Mouse (Mus musculus): Measurements from ENCODE around the gene Spint2. TPM values are rescaled to one million over a fixed set of nuclear protein-coding genes. Genes with fewer than 3 reads are reported as not detected.

Gene Spint2
- total and polyA plus RNA-seq, 3 experiments: 39.4 to 46.4 (median 45.7) TPM

DNA sequence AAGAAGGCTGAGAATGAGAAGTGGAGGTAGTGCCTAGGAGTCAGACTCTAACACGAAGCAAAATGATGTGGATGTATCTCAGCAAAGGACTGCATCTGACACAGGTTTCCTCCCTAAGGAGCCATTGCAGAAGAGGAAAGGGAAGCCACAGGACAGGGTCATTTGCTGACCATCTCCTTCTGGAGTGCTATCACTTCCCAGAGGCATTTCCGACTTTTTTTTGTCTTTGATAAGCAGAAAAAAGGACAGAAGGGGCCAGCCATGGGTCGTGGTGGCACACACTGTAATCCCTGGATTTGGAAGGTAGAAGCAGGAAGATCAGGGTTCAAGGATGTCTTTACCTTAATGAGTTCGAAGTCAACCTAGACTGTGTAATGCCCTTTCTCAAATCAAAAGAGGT lies 45.1 kb downstream of the Spint2 start:
- no peak overlapping the region for H3K27ac ChIP-seq
- intact Hi-C loops (cut with DNase I): no loop called here

DNA sequence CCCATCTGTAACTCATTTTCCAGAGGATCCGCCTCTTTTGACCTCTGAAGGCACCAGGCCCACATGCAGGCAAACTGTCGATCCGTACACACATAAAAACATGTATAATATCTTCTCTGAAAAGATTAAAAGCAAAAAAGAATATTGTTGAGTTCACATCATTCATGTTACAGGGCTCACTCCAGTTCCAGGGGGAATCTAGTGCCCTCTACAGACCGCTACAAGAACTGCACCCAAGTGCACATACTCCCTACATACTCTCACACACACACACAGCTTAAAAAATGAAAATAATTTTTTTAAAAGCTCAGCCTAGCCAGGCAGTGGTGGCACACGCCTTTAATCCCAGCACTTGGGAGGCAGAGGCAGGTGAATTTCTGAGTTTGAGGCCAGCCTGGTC lies 47.1 kb downstream of the Spint2 start:
- Histone ChIP-seq H3K9ac (ENCODE audit: low read depth, low read length) (no peak overlapping the region), H3K36me3 (ENCODE audit: control insufficient read depth, insufficient read depth, low read length) (no peaks in the 10 kb centered on the region), H3K4me1 (ENCODE audit: control insufficient read depth, insufficient read depth, low read length) (peaks cover 11% of the 10 kb centered on the region), H3K4me3 (no peak overlapping the region), H3K79me2 (replicated peaks; ENCODE audit: control insufficient read depth, insufficient read depth, low read length) (no peaks in the 10 kb centered on the region), H3K27me3 (ENCODE audit: control insufficient read depth, insufficient read depth, low read length) (no peaks in the 10 kb centered on the region), H3K27ac (no peak overlapping the region; the same call in 1 of the 2 replicates)
- TF ChIP-seq CTCF (IDR thresholded peaks at IDR 0.05) (peak; percentile 59), POLR2A (IDR thresholded peaks at IDR 0.05; ENCODE audit: insufficient read depth, low read depth, low read length) (no peak)
- intact Hi-C loops (cut with DNase I): loop anchor here (5.0 kb wide), 1 partner anchor 52 kb away; the partner anchor contains the start of gene Psmd8
- WGBS: 90% methylated on average over 5 of the region's 5 CpGs
- no peak for DNase-seq

More for the DNA sequence above, 45.1 kb downstream of the Spint2 start:
- no peak overlapping the region for H3K9ac ChIP-seq (ENCODE audit: low read depth, low read length)
- no peaks in the 10 kb centered on the region for H3K79me2 ChIP-seq (replicated peaks; ENCODE audit: control insufficient read depth, insufficient read depth, low read length)
- TF ChIP-seq POLR2A (IDR thresholded peaks at IDR 0.05; ENCODE audit: insufficient read depth, low read depth, low read length) (no peak), CTCF (IDR thresholded peaks at IDR 0.05) (no peak), EP300 (IDR thresholded peaks at IDR 0.05; ENCODE audit: insufficient read depth, low read depth, low read length) (no peak)
- DNase-seq: no peak
- peaks cover 8% of the 10 kb centered on the region for H3K4me1 ChIP-seq (ENCODE audit: control insufficient read depth, insufficient read depth, low read length)
- H3K4me3 ChIP-seq: no peak overlapping the region
- H3K27me3 ChIP-seq (ENCODE audit: control insufficient read depth, insufficient read depth, low read length): no peaks in the 10 kb centered on the region
- no peaks in the 10 kb centered on the region for H3K36me3 ChIP-seq (ENCODE audit: control insufficient read depth, insufficient read depth, low read length)
- WGBS: 41% methylated on average over 4 of the region's 4 CpGs

DNA sequence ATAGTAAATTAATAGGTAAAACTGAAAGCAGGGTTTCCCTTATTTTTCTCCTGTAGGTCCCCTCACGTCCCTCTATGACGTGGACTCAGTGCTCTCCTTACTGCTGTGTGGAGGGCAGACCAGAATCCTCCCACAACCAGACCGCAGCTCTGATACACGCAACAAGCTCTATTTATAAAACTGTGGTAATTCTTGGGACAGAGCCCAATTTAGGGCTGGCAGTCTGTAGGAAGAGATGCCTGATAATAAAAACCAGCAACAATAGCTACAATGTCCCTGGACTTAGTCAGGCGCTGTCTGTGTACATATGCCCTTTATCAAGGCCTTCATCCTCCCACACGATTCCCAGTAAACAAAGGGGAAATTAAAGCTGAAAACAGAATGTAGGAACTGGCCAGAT lies 48.0 kb downstream of the Spint2 start:
- Histone ChIP-seq H3K27me3 (ENCODE audit: control insufficient read depth, insufficient read depth, low read length) (no peaks in the 10 kb centered on the region), H3K4me3 (no peak overlapping the region), H3K36me3 (ENCODE audit: control insufficient read depth, insufficient read depth, low read length) (no peaks in the 10 kb centered on the region), H3K4me1 (ENCODE audit: control insufficient read depth, insufficient read depth, low read length) (peaks cover 5% of the 10 kb centered on the region), H3K27ac (peak overlapping the region; percentile 60), H3K9ac (ENCODE audit: low read depth, low read length) (no peak overlapping the region), H3K79me2 (replicated peaks; ENCODE audit: control insufficient read depth, insufficient read depth, low read length) (no peaks in the 10 kb centered on the region)
- peak in 1 of 2 experiments; percentile 49 for DNase-seq
- WGBS: 16% methylated on average over 6 of the region's 6 CpGs
- intact Hi-C loops (cut with DNase I): loop anchor here (5.0 kb wide), 1 partner anchor 51 kb away; the partner anchor contains the start of gene Psmd8
- TF ChIP-seq EP300 (IDR thresholded peaks at IDR 0.05; ENCODE audit: insufficient read depth, low read depth, low read length) (no peak), CTCF (IDR thresholded peaks at IDR 0.05) (no peak), POLR2A (IDR thresholded peaks at IDR 0.05; ENCODE audit: insufficient read depth, low read depth, low read length) (no peak)

DNA sequence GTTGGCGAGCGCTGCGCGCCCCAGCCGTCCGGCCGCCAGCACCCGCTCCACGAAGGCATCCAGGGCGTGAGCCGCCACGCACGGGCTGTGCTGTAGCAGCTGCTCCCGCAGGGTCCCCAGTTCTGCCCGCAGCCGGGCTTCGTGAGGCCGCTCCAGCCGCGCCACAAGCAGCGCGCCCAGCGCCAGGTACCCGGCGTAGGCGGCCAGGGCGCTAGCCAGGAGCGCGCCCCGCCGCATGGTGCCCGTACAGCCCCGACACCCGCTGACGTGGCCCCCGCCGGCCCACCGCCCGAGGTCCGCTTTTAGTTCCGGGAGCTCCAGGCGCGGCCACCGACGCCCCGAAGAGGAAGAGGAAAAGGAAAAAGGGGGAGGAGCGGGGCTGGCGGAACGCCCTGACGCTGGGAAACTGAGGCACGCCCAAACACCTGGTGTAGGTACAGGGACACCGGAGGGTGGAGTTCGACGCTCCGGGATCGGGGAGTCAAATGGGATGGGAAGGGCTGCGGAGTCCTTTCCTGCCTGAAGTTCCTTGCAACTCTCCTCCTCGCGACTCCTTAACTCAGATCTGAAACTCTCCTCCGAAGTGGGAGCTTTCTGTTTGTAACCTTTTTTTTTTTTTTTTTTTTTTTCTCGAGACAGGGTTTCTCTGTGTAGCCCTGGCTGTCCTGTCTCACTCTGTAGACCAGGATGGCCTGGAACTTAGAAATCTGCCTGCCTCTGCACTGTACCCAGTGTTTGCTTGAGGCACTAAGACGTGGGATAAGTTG lies 49.3 kb downstream of the Spint2 start, which contains the start of gene Kcnk6:
TSS of gene Kcnk6 (minus strand) at position 269 of the 767 bp plus-strand sequence.
- peak; percentile 81 to 84 for DNase-seq
- H3K4me1 ChIP-seq (ENCODE audit: control insufficient read depth, insufficient read depth, low read length): peaks cover 5% of the 10 kb centered on the region
- intact Hi-C loops (cut with DNase I): loop anchor here (5.0 kb wide), 1 partner anchor 50 kb away; the partner anchor contains the start of gene Psmd8

DNA sequence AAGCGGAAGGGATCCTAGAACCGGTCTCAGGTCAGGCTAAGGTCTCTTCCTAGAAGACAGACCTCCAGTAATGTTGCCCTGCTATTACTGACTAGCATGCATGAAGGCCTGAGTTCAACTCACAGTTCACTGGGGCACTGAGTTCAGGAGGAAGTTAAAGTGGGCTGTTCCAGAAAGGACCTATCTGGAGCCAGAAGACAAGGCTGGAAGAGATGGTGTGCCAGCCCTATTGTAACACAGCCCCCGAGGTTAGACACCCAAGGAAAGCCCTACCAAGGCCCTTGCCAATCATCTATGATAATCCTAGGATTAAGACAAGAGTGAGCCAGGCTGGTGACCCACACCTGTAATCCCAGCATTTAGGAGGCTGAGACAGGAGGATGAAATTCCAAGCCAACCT lies 50.2 kb downstream of the Spint2 start:
- no peaks in the 10 kb centered on the region for H3K79me2 ChIP-seq (replicated peaks; ENCODE audit: control insufficient read depth, insufficient read depth, low read length)
- no peaks in the 10 kb centered on the region for H3K36me3 ChIP-seq (ENCODE audit: control insufficient read depth, insufficient read depth, low read length)
- DNase-seq: no peak
- peak overlapping the region; percentile 90 for H3K4me3 ChIP-seq
- H3K4me1 ChIP-seq (ENCODE audit: control insufficient read depth, insufficient read depth, low read length): peaks cover 5% of the 10 kb centered on the region
- no peak for TF ChIP-seq CTCF (IDR thresholded peaks at IDR 0.05)
- TF ChIP-seq POLR2A (IDR thresholded peaks at IDR 0.05; ENCODE audit: insufficient read depth, low read depth, low read length): 0 out of 2 replicates have a peak, but pooled peaks have one; percentile 7
- no peaks in the 10 kb centered on the region for H3K27me3 ChIP-seq (ENCODE audit: control insufficient read depth, insufficient read depth, low read length)
- intact Hi-C loops (cut with DNase I): loop anchor here (1.0 to 5.0 kb wide), 2 partner anchors 20 to 49 kb away; partner anchors contain the start of gene Psmd8
- peak overlapping the region; percentile 89 for H3K9ac ChIP-seq (ENCODE audit: low read depth, low read length)
- H3K27ac ChIP-seq: peak overlapping the region; percentile 82
- 41% methylated on average over 3 of the region's 3 CpGs for whole genome bisulfite sequencing

More for the DNA sequence above, 49.3 kb downstream of the Spint2 start, which contains the start of gene Kcnk6:
- Histone ChIP-seq H3K79me2 (replicated peaks; ENCODE audit: control insufficient read depth, insufficient read depth, low read length) (no peaks in the 10 kb centered on the region), H3K36me3 (ENCODE audit: control insufficient read depth, insufficient read depth, low read length) (no peaks in the 10 kb centered on the region), H3K9ac (ENCODE audit: low read depth, low read length) (peak within 1 kb of the TSS; percentile 89), H3K27ac (peak within 1 kb of the TSS; percentile 82), H3K27me3 (ENCODE audit: control insufficient read depth, insufficient read depth, low read length) (no peaks in the 10 kb centered on the region), H3K4me3 (peak within 1 kb of the TSS; percentile 90)
- TF ChIP-seq EP300 (IDR thresholded peaks at IDR 0.05; ENCODE audit: insufficient read depth, low read depth, low read length) (no peak), CTCF (IDR thresholded peaks at IDR 0.05) (no peak), POLR2A (IDR thresholded peaks at IDR 0.05; ENCODE audit: insufficient read depth, low read depth, low read length) (0 out of 2 replicates have a peak, but pooled peaks have one; percentile 38)
- 2% methylated on average over 62 of the region's 62 CpGs for WGBS

DNA sequence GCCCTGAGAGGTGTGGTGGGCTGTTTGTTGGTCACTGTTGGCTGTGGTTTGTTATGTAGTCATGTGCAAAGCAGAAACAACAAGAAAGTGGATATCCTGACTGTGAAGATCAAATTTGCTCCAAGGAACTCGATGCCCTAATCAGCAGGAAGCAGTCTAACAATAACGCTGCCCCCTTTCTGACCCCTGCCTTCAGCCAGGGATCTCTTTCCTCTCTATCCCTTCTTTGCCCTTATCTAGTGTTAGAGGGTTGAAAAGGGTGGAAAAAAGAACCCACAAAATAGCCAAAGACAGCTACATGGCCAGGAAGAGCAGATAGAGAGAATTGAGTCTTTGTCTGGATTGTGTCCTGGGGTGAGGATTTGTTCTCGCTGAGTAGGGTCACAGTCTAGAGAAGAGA lies 51.2 kb downstream of the Spint2 start:
- H3K36me3 ChIP-seq (ENCODE audit: control insufficient read depth, insufficient read depth, low read length): no peaks in the 10 kb centered on the region
- WGBS: 24% methylated on average over 3 of the region's 3 CpGs
- DNase-seq: no peak
- H3K4me3 ChIP-seq: no peak overlapping the region
- H3K27me3 ChIP-seq (ENCODE audit: control insufficient read depth, insufficient read depth, low read length): no peaks in the 10 kb centered on the region
- H3K9ac ChIP-seq (ENCODE audit: low read depth, low read length): no peak overlapping the region
- intact Hi-C loops (cut with DNase I): loop anchor here (5.0 kb wide), 1 partner anchor 48 kb away; the partner anchor contains the start of gene Psmd8
- no peak for TF ChIP-seq EP300 (IDR thresholded peaks at IDR 0.05; ENCODE audit: insufficient read depth, low read depth, low read length)
- no peak for TF ChIP-seq CTCF (IDR thresholded peaks at IDR 0.05)
- peaks cover 5% of the 10 kb centered on the region for H3K4me1 ChIP-seq (ENCODE audit: control insufficient read depth, insufficient read depth, low read length)
- H3K79me2 ChIP-seq (replicated peaks; ENCODE audit: control insufficient read depth, insufficient read depth, low read length): no peaks in the 10 kb centered on the region
- no peak overlapping the region for H3K27ac ChIP-seq
